Mouse (Mus musculus): ENCODE results near the gene Akr1c19.

GRCm38 (mm10) chr13:4249347-4249746 lies 20.8 kb downstream of the Akr1c19 start:
- TF ChIP-seq CTCF (IDR thresholded peaks at IDR 0.05) (no peak), EP300 (IDR thresholded peaks at IDR 0.05) (no peak)

All from lung, postnatal 0 days (tissue).